Comparison of ENCODE assay signal across 12 mouse cellular contexts in genomic region chr10:22165328-22166003, GRCm38 (mm10). TPM values are rescaled to one million over a fixed set of nuclear protein-coding genes. Genes with fewer than 3 reads are reported as not detected.
DNase-seq lines count a peak whose midpoint lies in the region; ATAC-seq and TF ChIP-seq lines count a peak whose summit lies in the region.
"Not testable (repeated sequence)": the region's sequence is repeated elsewhere in the genome, so short reads cannot be mapped to it uniquely, and the experiment has no call there.
"Had no signal": no experiment of that assay in that cellular context is flagged by ENCODE, and none has a peak within 500 bp of the region (broad histone marks: within the 10 kb centered on the region; RNA-seq: fewer than 3 reads in every experiment).

No protein-coding gene starts in this region.

- H3K4me3 ChIP-seq in bone marrow, adult 2 months (replicated peaks; ENCODE audit: control insufficient read depth, low read depth, low read length); macrophage (ENCODE audit: inconsistent target): not testable (repeated sequence)

- ATAC-seq in common myeloid progenitor, adult 5-6 weeks (replicated peaks; ENCODE audit: low read depth, poor library complexity, severe bottlenecking), result peak; percentile 73
- peak; percentile 88 for ATAC-seq in megakaryocyte progenitor cell, adult 5-6 weeks (replicated peaks; ENCODE audit: poor library complexity)
- ATAC-seq in neutrophil, adult 5-6 weeks (ENCODE audit: extremely low read depth, insufficient number of reproducible peaks, low FRiP score, poor library complexity, severe bottlenecking), result peak; percentile 75

- DNase-seq in 416B (ENCODE audit: low read depth), result peak; percentile 63
- DNase-seq in heart, adult 11 months, result peak; percentile 43

- H3K36me3 ChIP-seq in macrophage (ENCODE audit: inconsistent target), result not testable (repeated sequence)

- H3K79me2 ChIP-seq in macrophage (ENCODE audit: inconsistent target), result not testable (repeated sequence)

- not testable (repeated sequence) for TF ChIP-seq POLR2A in bone marrow, adult 2 months (IDR thresholded peaks at IDR 0.05; ENCODE audit: borderline replicate concordance, control insufficient read depth, low read depth, low read length)

- TF ChIP-seq CTCF in bone marrow, adult 2 months (IDR thresholded peaks at IDR 0.05; ENCODE audit: control insufficient read depth, insufficient read depth, low read length), result not testable (repeated sequence)

- H3K27ac ChIP-seq in bone marrow, adult 2 months (ENCODE audit: control insufficient read depth, insufficient read depth, low read depth, low read length, poor library complexity), result 0 out of 2 replicates have a peak overlapping the region, but pooled peaks have one; percentile 29
- H3K27ac ChIP-seq in macrophage, result peak overlapping the region; percentile 53

- H3K4me1 ChIP-seq in bone marrow, adult 2 months (ENCODE audit: control insufficient read depth, insufficient read depth, low read length), result not testable (repeated sequence)

- 16% methylated on average over 5 of the region's 5 CpGs for WGBS in bone marrow, adult 2 months
- 4% methylated on average over 4 of the region's 5 CpGs for WGBS in macrophage (ENCODE audit: missing documents)

RNA-seq across cellular contexts. Expression of gene H60b, which starts 7.1 kb away (rescaled TPM):
- not detected in 2 replicates for polyA plus RNA-seq in bone marrow, adult 2 months (2011; ENCODE audit: insufficient read depth, insufficient read length, low replicate concordance, missing spikeins)
- total RNA-seq in common myeloid progenitor, adult 5-6 weeks (2017), result not detected in 2 replicates
- total RNA-seq in macrophage (2018; cell fraction: chromatin; rRNA removed), result 1 to 10 TPM in 11 of 26 experiments, under 1 TPM in 1, not detected in 14; 0.98 to 8.9 (median 1.5) TPM
- total RNA-seq in macrophage (2018; cell fraction: cytosol; rRNA removed), result 1 to 10 TPM in 16 of 26 experiments, under 1 TPM in 10; 0.31 to 5.7 (median 1.4) TPM
- total RNA-seq in macrophage (2018; cell fraction: nucleus; rRNA removed), result 1 to 10 TPM in 15 of 26 experiments, under 1 TPM in 1, not detected in 10; 0.59 to 9.4 (median 1.6) TPM
- polyA plus RNA-seq in macrophage (2018), result 1.5 to 5.4 TPM (median 2.8 TPM) in 3 replicates
- not detected in 2 replicates for total RNA-seq in megakaryocyte progenitor cell, adult 5-6 weeks (2015)
- not detected in 2 replicates for total RNA-seq in megakaryocyte progenitor cell, adult 5-6 weeks (2017)
- 0.86 and 1.3 TPM in 2 replicates for total RNA-seq in neutrophil, adult 5-6 weeks (2017)
- total RNA-seq: adrenal gland, postnatal 14 days; MEL had no signal
- polyA plus RNA-seq: erythroblast, embryonic 14.5 days had no signal

RNA-seq across cellular contexts. Expression of gene Raet1e, which starts 7.1 kb away (rescaled TPM):
- polyA plus RNA-seq in bone marrow, adult 2 months (2011; ENCODE audit: insufficient read depth, insufficient read length, low replicate concordance, missing spikeins), result 1.6 TPM in 1 of 2 replicates, not detected in the other
- total RNA-seq in common myeloid progenitor, adult 5-6 weeks (2017), result not detected in 2 replicates
- total RNA-seq in macrophage (2018; cell fraction: chromatin; rRNA removed), result 10 to 100 TPM in 4 of 26 experiments, 1 to 10 TPM in 17, under 1 TPM in 3, not detected in 2; 0.59 to 18.6 (median 2.8) TPM
- 1 to 10 TPM in 23 of 26 experiments, under 1 TPM in 3; 0.65 to 9.3 (median 4.0) TPM for total RNA-seq in macrophage (2018; cell fraction: cytosol; rRNA removed)
- total RNA-seq in macrophage (2018; cell fraction: nucleus; rRNA removed), result 10 to 100 TPM in 3 of 26 experiments, 1 to 10 TPM in 18, under 1 TPM in 3, not detected in 2; 0.55 to 15.5 (median 2.7) TPM
- polyA plus RNA-seq in macrophage (2018), result 1.4 to 10.1 TPM (median 6.3 TPM) in 3 replicates
- 0.83 TPM in 1 of 2 replicates, not detected in the other for total RNA-seq in megakaryocyte progenitor cell, adult 5-6 weeks (2015)
- 0.37 and 0.71 TPM in 2 replicates for total RNA-seq in megakaryocyte progenitor cell, adult 5-6 weeks (2017)
- not detected in 2 replicates for total RNA-seq in neutrophil, adult 5-6 weeks (2017)
- total RNA-seq: MEL had no signal
- polyA plus RNA-seq: cerebellum, adult 2 months; erythroblast, embryonic 14.5 days had no signal

RNA-seq across cellular contexts. Expression of gene E030030I06Rik, which starts 16.4 kb away (rescaled TPM):
- polyA plus RNA-seq in bone marrow, adult 2 months (2011; ENCODE audit: insufficient read depth, insufficient read length, low replicate concordance, missing spikeins), result 9.2 and 9.8 TPM in 2 replicates
- 0.44 and 11.7 TPM in 2 replicates for total RNA-seq in common myeloid progenitor, adult 5-6 weeks (2017)
- total RNA-seq in macrophage (2018; cell fraction: chromatin; rRNA removed), result 10 to 100 TPM in 22 of 26 experiments, 1 to 10 TPM in 4; 8.1 to 93.9 (median 28.3) TPM
- 1 to 10 TPM; 2.6 to 8.3 (median 5.3) TPM for total RNA-seq in macrophage (2018; cell fraction: cytosol; rRNA removed)
- 10 to 100 TPM; 13.2 to 60.6 (median 29.3) TPM for total RNA-seq in macrophage (2018; cell fraction: nucleus; rRNA removed)
- polyA plus RNA-seq in macrophage (2018), result 0.90 to 4.5 TPM (median 3.3 TPM) in 3 replicates
- 2.1 and 3.4 TPM in 2 replicates for total RNA-seq in megakaryocyte progenitor cell, adult 5-6 weeks (2015)
- total RNA-seq in megakaryocyte progenitor cell, adult 5-6 weeks (2017), result 4.5 and 32.2 TPM in 2 replicates
- total RNA-seq in neutrophil, adult 5-6 weeks (2017), result 27.4 and 38.9 TPM in 2 replicates
- total RNA-seq: ES-E14 had no signal
- polyA plus RNA-seq: erythroblast, embryonic 14.5 days had no signal
